Mouse (Mus musculus) yolk sac, embryonic 10.5 days (tissue): ENCODE measurements around the gene Pdrg1.

Source experiments
- DNase-seq: peaks from one replicate; pipeline ENCODE4 v3.0.0-alpha.2; 2017; ENCODE audit warnings: low spot score

Gene Pdrg1

DNA sequence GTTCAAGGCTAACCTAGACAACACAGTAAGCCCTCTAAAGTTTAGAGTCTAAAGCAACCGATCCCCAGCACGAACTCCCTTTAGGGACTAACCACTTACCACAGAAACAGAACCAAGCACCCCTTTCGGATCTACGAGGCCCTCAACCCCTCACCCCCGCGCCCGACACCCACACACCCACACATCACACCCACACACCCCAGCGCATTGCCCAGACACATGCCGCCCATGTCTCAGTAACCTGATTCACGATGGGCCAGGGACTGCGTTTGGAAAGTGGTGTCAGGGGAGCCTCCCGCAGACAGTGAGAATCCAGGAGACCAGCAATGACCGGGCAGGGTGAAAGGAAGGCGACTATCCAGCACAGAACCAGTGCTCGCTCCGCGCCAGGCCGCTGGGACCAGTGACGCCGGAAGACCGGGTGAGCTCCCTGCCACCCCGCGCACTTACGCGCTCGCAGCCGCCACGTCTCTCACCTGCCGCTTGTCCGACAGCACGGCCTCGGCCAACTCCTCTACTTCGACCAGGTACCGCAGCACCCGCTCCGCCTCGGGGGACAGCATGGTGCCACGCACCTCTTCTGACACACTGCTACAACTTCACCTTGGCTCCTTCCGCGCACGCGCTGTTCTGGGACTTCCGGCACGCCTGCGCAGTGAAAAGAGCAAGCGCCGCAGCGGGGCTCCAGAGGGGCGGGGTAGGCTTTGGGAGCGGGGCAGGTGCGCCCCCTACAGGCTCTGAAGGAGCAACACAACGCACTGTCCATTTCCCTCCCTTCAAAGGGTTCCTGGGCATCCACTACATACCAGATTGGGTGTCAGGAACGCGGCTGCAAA is at the start of gene Pdrg1:
Gene Pdrg1, minus strand, starts transcription at position 670 of the 836 bp plus-strand sequence.
- DNase-seq = peak; percentile 90

GRCm38 (mm10) chr2:153064190-153064970 is 49.2 kb upstream of the Pdrg1 start:
- DNase-seq = no peak

DNA sequence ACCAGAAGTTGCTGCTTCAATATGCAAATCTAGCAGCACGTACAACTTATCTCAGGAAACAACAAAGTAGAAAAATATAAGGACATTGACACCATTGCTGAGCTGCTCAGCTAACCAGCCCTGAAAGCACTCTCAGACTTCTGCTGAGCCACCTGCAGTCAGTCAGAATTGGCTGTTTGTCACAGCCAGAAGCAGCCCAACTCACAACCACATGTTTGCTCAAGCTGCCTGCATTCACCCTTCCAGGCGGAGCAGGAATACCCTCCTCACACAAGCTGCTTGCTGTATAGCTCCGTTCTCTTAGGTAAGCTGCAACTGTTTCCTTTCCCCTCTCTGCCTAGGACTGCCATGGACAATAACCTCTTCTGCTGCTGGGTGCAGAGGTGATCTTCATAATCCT is 48.2 kb upstream of the Pdrg1 start:
- no peak for DNase-seq

- DNase-seq = no peak
Measured at GRCm38 (mm10) chr2:153060216-153060615, 45.0 kb upstream of the Pdrg1 start.

DNA sequence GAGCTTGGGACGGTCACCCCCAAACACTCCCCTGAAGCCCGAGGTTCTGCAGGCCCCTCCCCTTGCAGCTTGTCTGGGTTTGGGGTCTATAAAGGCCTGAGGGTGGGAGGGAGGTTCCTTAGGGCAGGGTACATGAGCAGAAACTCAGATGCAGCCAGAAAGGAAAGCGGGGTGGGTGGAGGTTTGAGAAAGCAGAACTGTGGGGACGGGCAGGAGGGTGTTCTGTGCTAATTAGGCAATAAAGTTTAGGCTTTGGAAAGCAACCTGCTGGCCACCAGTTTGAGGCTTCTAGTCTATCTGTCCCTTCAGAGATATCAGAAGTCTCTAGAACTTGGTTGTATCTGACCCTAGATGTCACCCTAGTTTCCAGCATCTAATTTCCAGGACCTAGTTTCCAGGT is 43.1 kb upstream of the Pdrg1 start:
- DNase-seq = no peak

DNA sequence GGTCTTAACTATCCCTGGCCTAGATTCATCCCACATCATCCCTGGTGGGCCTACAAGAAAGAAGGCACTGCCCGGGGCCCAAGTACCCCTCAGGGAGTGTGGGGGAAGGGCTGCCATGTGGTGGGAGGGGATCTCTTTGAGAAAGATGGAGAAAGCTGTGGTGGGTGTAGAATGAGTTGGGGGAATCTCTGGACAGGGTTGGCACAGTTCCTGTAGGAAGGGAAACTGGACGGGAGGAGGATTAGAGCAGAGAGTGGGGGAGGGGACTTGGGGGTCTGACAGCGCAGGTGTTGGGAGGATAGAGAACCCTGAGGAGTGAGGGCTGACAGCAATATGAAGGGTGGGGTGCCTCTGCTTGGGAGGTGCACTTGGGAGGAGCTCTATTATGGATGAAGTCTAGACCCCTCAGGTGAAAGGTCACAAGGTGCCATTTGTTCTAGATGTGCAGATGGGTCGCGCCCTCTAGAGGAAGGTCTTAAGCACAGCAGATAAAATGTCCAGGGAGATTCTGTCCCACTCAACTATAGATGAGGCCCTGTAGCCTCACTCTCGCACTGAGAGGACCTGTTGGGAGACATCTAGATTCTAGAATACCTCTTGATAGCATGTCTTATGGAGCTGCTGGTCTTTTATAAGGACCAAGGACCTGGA is 40.2 kb upstream of the Pdrg1 start:
- no peak for DNase-seq

GRCm38 (mm10) chr2:153053896-153054295 is 38.7 kb upstream of the Pdrg1 start:
- no peak for DNase-seq

DNA sequence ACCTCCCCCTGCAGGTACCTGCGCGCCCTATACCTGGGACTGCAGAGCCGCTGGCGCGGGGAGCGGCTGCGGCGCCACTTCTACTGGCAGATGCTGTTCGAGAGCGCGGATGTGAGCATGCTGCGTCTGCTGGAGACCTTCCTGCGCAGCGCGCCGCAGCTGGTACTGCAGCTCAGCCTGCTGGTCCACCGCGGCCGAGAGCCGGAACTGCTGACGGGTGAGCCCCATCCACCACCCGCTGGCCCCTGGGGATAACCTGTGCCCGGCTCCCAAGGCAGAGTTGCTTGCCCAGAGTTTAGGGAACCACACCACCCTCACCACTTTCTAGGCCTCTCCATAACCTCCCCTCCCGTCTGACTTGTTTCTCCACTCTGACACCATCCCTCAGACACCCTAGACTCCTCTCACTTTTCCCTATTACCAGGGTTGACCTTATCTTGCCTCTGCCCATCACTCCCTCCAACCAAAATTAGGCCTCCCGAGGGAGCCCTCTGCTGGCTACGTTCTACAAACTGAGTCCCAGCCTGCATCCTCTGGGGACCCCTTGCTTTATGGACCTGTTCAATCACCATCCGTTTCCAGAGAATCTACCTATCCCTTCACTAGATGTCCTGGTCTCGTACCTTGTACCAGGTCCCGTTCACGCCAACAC is 37.6 kb upstream of the Pdrg1 start:
- DNase-seq = no peak

DNA sequence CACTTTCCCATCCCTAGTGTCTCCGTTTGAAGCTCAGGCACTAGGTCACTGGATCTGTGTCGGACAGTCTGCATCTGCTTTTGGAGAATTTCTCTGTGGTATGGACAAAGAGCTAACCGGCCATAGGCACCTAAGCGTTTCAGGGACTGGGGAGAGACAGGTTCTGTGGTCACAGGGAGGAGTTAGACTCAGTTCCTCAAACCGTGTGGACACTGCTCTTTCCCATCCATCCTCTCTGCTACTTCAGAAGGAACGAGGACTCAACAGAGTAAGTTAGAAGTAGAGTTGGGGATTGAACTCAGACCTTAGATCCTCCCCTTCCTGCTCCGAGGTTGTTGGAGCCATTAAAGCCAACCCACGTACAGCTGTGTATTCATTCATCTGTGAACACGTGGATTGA is 36.3 kb upstream of the Pdrg1 start:
- DNase-seq = no peak

DNA sequence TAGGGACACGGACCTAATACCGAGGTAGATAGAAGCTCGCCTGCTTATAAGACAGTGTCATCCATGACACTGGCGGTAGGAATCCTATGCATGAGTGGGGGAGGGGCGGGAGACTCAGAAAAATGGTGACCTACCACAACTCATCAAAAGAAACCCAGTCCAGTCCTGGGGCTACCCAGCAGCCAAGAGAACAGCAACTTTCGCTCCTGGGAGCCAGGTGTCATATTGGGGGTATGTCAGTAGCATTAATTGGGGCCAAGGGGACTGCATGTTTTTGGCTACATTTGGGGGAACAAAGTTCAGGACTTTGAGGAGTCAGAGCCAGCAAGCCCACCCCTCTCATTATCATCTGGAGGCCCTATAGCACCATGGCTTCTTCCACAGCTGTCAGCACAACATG is 35.9 kb upstream of the Pdrg1 start:
- DNase-seq = no peak

DNA sequence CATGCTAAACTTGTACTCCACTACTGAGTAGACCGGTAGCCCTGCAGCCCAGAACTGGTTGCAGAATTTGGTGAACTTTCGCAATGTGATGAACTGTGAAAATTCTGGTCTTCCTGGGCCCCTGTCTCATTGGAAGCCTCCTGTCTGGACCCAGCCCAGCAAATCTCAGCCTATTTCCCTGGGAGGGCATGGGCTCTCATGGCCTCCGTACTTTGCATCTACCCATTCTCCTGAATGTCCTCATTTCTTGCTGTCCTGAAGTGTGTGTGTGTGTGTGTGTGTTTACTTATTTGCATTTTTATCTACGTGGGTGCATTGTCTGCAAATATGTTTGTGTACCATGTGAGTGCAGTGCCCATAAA is 34.8 kb upstream of the Pdrg1 start:
- no peak for DNase-seq

DNA sequence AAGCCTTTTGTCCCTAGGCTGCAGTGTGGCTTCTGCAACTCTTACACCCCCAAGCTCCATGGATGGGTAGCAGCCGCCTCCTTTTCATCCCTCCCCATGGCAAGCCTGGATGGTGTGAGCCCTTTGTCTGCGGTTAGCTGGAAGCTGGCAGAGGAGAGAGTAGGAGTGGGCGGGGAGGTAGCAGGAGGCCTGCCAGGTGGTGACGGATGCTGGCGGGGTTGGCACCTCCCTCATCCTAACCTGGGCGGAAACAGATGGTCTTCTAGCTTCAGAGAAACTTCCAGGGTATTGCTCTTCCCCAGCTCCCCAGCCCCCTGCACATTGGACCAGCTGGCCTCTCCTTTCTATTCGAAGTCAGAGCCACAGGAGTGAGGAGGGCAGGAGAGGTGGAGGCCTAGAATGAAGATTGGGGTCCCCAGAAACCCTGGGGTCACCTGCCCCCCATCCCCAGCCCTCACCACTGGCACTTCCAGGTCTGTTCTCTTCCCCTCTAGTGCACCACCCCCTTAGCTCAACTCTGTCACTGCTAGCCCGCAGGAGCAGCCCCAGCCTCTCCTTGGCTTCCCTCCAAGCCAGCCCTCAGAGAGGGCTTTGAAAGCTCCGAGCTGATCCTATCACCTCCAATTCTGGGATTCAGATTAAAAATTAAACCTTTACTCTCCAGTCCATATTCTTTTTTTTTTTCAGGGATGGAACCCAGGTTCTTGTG is 34.2 kb upstream of the Pdrg1 start:
- no peak for DNase-seq

DNA sequence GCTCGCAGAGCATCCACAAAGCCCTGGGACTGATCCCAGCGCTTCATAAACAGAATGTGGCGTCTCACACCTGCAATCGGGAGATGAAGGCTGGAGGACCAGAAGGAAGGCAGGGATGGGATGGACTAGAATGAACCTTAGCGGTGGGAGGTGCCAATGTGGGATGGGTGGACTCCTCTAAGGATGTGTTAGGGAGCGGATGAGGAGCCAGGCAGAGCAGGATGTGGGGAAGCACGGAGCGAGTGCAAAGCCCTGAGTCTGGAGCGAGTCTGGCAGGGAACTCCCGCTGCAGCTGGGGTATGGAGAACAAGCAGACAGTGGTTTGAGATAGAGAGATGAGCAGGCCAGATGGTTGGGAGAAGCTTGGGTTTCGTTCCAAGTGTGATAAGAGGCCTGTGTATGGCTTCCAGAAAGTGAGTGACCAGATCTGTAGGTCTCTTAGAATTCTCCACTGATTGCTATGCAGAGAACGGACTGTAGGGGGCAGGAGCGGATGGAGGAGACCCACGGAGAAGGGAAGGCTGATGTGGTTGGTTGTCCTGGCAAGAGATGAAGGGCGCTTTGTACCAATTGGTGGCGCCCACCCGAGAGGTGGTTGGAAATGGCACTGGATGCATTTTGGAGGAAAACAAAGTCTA is 32.7 kb upstream of the Pdrg1 start:
- no peak for DNase-seq

GRCm38 (mm10) chr2:153045884-153046299 is 30.7 kb upstream of the Pdrg1 start:
- no peak for DNase-seq

DNA sequence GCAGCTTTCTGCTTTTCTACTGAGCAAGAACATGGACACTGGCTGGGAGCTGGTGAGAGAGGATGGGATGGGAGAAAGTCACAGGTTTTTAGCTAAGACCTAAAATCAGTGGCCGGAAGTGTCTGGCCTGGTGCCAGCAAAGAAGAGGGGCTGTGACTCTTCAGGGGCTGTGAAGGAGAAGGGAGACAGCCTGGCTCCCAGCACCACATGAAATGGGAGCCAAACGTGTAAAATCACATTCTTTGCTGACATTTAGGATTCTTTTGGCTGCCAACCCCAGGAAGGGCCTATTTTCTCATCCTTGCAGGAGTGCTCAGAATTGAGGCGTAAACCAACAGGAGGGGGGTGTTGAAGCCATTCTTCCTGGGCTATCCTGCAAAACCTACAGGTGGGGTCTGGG is 28.7 kb upstream of the Pdrg1 start:
- DNase-seq = no peak

DNA sequence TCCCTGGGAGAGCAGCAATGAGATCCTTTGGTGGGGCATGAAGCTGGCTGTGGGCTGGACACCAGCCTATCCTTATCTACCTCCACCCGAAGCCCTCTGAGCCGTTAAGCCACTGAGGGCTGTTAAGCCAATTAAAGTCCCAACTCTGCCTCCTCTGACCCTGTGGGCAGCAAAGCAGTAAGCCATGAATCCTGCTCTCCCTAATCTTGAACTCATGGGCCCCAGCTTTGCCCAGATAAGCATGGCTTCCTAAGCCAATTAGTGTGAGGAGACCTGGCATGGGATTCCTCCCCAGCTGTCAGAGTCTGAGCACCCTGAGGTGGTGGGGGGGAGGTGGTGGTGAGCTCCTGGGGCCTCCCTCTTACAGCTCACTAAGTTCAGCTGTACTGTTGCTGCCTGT is 21.5 kb upstream of the Pdrg1 start:
- no peak for DNase-seq

DNA sequence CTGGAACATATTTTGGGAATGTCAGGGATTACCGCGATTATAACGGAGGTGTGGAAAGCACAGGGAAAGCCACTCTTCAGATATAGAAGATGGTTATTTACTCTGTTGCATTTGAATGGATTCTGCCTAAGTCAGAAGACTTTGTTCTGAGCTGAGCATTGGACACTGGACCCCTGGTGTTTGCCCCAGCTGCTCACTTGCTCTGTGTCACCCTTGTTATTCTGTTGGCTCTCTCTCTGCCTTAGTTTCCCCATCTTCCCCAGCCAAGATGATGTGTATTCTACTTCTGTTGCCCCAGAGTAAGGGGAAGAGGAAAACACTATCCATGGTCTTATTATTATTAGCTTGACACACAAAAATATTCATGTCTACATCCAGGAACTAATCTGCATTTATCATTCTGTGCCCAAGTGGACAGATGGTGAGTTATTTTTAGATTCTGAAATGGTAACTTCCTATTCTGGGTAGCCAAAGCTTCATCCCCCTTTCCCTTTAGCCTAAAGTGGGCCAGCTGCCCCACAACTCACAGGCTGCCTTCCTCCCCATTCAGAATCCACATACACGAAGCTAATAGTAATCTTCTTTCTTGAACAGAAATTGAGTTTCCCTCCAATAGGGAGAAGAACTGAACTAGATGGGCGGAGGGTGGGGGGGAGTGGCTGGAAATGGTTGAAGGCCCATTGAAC is 18.5 kb upstream of the Pdrg1 start:
- DNase-seq = no peak

DNA sequence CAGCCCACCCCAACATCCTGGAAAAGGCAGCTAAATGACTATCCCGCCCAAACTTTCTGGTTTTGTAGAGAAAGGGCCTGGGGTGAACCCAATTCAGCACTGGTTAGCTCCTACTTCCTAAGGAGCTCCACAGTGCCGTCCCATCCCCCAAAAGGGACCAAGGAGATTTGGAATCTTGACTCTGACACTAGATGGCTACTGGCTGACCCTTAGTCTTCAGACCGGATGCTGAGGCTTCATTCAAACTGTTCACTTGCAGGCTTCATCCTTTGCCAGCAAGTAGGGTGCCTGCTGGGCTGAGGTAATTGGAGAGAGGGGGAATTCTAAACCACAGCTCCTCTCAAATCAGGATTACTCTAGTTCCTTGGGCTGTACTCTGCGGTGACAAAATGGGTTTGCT is 17.7 kb upstream of the Pdrg1 start:
- DNase-seq = no peak

- DNase-seq = peak; percentile 76
Measured at GRCm38 (mm10) chr2:153032083-153032842, 17.0 kb upstream of the Pdrg1 start.
